Mouse (Mus musculus) thymus, postnatal 0 days (tissue): ENCODE measurements at regions not wholly inside any gene's neighbourhood (a gene's known extent, or its start where the extent isn't known, plus 50 kb on each side); places are given as distances from the start of the nearest gene placed in this dataset.
A peak's percentile ranks its signal among the peaks of the same experiment; 100 is the strongest.

Experiments
- DNase-seq: peaks from one replicate; pipeline ENCODE4 v3.0.0-alpha.2; 2015; ENCODE audit warnings: low spot score

GRCm38 (mm10) chr13:99099226-99099625, 85.4 kb upstream of the Zfp366 start:
- DNase-seq, result no peak

DNA sequence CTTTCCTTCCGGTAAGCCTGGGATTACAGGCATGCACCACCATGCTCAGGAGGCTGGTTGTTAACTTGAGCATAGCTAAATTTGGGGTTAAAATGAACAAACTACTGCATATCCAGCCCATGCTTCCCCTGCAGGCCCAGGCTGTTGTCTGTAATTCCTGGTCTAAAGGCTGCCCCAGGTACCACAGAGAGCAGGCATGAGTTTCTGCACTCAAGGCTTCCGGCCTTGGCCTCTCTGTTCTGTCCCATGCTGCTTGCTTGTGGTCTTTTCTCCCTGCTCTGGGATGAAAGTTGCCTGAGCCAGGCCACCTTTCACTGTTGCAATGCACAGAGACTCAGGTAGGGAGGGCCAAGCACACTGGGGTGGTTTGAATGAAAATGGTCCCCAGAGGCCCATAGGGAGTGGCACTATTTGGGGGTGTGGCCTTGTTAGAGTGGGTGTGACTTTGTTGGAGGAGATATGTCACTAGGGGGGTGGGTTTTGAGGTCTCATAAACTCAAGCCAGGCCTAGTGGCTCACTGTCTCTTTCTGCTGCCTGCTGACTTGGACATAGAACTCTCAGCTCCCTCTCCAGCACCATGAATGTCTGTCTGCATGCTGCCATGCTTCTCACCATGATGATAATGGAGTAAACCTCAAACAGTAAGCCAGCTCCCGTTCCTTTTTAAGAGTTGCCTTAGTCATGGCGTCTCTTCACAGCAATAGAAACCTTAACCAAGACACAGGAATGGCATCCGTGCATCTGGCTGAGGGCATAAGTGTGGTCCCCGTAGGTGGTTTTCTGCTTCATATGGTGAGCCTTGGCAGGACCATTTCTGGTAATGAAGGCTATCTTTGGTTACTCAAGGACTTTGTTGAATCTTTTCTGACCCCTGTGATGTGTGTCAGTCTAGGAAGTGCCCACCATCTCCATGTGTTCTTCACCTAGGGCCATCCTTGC, 86.7 kb upstream of the Zfp366 start:
- DNase-seq, result no peak

- no peak for DNase-seq
Measured at GRCm38 (mm10) chr13:99096837-99097236, 87.8 kb upstream of the Zfp366 start.

GRCm38 (mm10) chr13:99095006-99095405, 89.6 kb upstream of the Zfp366 start:
- no peak for DNase-seq

DNA sequence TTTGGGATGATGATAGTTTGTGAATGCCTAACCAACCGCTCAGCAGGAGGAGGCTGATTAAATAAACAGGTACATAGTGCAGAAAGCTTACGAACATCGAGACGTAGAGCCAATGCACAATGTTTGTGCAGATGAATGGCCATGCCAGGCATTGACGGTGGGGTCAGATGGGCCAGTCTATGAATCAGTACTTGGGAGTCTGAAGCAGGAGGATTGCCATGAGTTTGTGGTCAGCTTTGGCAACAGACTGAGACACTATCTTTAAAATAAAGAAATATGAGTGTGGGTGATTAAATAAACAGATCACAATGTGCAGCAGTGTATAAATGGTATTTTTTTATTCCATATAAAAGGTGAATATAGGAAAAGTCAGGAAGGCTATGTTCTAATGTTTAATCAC, 90.4 kb upstream of the Zfp366 start:
- DNase-seq, result no peak

GRCm38 (mm10) chr13:99093269-99093668, 91.4 kb upstream of the Zfp366 start:
- DNase-seq, result peak; percentile 74

GRCm38 (mm10) chr13:99092279-99092930, 92.2 kb upstream of the Zfp366 start:
- DNase-seq, result no peak

DNA sequence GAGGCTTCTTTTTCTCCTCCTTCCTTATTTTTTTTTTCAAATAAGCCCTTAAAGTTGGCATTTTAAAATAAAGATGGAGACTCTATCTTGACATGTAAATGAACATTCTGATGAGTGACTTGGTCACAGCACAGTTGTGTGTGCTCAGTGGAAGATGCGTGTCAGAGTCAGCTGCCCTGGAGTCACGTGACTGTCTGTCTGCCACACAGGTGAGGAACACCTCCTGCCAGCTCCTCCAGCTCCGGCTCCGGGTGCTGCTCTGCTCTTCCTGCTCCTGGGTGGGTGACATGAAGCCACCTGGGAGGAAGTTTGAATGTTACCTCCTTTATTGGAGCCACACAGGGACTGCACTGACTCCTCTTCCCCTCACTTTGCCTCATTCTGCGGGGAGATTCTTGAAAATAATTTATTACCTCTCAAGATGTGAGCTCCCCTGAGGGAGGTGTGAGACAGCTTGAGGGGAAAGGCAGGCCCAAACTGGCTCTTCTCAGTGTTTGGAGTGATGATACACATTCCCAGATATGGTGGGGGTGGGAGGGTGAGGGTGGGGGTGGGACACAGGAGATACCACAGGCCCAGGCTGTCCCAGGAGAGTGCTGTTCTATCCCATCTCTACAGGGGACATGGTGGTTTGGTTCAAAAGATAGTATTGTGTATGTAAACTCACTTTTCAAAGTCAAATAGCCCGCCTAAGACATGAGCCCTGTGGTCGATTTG, 92.9 kb upstream of the Zfp366 start:
- DNase-seq, result no peak

GRCm38 (mm10) chr13:99090361-99090760, 94.3 kb upstream of the Zfp366 start:
- DNase-seq, result no peak

DNA sequence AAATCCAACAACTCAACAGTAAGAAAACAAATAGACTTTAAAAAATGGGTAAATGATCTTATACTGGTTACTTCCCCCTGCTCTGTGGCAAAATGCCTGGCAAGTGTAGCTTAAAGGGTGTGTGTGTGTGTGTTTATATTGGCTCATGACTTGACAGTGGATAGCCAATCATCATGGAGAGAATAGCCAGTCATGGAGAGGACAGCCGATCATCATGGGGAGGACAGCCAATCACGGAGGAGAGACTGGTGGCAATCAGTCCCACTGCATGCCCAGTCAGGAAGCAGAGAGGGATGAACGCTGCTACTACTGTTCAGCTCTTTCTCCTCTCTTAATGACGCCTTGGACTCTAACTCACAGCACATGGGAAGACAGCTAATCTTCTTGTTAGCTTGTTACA, 96.3 kb upstream of the Zfp366 start:
- DNase-seq, result no peak

DNA sequence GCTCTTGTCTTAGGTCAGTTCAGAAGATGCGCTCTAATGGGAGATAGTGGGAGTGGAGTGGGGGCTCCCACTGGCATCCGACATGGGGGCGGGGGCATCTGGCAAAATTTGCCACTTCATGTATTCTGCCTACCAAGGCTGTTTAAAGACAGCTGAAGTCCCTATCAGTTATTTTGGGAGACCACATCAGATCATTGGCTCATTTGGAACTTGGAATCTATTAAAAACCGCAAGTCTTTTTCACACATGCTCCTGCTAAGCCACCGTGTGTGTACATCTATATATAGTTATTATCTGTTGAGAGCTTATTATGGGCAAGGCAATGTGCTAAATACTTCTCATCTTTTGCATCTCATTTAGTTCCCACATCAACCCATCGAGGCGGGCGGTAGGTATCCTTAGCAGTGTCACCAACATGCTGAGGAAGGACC, 95.0 kb upstream of the 1700024P04Rik start:
- no peak for DNase-seq

- no peak for DNase-seq
Measured at GRCm38 (mm10) chr13:99078643-99079042, 94.3 kb upstream of the 1700024P04Rik start.

DNA sequence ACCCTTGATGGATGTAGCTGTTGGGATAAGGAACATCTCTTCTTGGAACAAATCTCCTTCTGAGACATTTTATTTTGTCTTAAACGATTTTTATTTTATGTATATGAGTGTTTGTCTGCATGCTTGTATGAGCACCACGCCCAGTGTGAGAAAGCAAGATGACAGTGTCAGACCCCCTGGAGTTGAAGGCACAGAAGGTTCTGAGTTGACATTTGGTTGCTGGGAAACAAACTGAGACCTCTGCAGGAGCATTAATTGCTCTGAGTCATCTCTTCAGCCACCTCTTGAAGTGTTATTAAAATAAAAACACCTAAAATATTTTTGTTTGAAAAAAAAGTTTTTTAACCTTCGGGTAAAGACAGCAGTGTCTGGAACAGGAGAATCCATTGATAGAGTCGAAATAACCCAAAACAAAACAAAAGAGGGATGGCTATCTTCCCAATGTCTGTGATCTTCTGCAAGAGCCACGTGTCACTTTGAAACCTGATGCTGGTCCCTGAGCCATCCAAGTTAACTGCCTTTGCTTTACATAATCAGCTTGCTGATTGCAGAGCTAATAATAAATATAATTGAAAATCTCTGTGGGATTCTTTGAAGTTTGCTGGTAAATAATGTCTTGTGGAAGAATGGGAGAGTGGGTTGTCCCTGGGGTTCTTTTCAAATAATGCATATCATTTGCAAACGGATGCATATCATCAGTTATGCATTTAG, 92.8 kb upstream of the 1700024P04Rik start:
- DNase-seq, result no peak

DNA sequence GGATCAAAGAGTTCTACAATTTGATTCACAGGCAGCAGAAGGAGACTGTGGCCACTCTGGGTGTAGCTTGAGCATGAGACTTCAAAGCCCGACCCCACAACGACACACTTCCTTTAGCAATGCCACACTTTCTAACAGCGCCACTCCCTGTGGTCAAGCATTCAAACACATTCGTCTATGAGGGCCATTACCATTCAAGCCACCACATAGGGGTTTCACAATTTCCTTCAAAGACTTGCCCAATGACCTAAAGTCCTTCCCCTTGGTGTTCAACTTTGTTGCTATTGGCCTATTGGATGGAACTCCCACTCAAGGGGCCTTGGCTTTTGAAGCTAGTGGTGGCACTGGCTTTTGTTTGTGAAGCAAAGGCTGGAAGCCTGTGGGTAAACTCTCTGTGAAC, 91.1 kb upstream of the 1700024P04Rik start:
- DNase-seq, result no peak

DNA sequence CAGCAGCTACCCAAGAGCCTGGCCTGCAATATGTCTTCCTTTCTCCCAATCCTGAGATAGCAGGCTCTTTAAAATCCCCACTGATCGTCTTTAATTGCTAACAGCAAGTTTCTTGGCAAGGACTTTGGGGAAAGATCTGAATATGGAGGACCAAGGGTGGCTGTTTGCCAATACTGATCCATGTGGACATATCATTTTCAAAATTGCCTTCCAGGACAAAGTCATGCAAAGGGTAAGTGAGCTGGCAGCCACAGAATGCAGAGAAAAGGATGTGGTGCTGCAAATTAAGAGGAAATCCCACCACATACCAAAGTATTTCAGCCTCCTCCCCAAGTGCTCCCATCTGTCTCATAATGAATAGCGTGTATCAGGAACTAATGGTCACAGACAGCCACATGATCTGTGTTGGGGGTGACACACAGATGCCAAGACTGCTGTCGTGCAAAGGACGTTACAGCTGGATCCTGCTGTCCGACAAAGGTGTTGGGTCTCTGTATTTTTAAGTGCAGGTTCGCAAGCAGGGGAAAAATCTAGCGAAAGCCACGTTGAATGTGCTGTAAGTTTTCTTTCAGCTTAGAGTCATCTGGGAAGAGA, 87.6 kb upstream of the 1700024P04Rik start:
- DNase-seq, result no peak

DNA sequence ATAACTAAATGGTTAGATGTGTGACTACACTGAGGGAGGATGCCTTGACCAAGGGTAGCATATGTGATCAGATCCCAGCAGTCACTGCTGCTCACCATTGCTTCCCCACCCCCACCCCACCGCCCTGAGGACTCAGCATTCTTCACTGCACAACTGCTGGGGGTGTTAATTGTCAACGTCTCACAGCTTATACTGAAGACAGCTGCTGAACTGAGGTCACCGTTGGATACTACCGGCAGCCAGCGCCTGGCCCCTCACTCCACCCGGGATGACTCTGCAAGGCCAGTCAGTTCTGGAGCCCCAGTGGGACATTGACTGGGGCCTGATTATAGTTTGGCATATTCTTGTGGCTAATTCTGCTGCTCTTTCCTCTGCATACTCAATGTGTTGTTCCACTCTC, 87.0 kb upstream of the 1700024P04Rik start:
- DNase-seq, result no peak

DNA sequence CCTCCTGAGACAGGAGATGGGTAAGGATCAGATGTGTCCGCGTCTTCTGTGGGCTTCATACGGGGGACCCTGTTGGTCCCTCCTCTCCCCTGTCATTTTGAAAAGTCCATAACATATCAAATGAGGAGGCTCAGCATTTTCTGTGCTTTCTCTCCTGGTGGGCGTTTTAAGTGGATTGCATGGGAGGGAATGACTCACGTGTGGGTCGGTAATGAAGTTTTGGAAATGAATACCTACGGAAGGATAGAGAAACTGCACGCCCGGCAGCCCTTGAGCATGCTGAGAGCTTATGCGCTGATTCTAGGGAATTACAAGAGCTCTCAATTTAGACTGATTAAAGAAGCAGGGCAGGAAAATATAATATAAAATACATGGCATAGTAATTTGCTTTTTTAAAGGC, 85.4 kb upstream of the 1700024P04Rik start:
- no peak for DNase-seq

DNA sequence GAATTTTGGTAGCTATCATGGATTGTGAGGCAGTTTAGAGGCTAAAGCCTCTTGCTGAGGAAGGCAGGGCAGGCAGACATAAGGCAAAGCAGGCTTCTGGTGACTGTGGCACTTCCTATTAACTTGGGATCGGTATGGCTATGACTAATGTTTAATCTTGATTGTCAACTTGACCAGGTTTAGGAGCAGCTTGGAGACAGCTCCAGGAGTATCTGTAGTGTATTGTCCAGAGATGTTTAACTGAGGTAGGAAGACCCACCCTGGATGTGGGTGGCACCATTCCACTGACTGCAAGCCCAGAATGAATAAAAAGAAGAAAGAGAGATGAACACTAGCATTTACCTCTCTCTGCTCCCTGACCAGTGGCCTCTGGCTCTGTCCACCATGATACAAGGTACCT, 83.1 kb upstream of the 1700024P04Rik start:
- no peak for DNase-seq

GRCm38 (mm10) chr13:99063431-99063830, 79.1 kb upstream of the 1700024P04Rik start:
- no peak for DNase-seq

DNA sequence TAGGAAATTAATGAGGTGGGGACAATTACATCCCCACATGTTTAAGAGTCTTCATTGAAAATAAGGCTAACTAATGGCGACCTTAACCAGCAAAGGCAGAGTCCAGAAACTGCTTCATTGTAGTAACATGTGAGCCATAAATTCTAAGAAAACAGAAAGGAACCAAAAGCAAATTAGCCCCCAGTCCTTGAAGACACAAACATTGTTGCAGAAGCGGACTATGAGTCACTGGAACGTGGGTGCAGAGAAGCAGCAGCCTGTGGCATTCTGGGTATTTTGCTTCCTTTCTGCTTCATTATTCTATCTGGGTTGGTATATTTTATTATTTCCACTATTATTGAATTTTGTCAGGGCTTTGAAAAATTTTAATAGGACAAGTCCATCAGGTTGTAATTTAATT, 78.6 kb upstream of the 1700024P04Rik start:
- DNase-seq, result no peak
